Mouse (Mus musculus) heart, embryonic 14.5 days (tissue): ENCODE data around the gene Aldh3a2. TPM values are rescaled to one million over a fixed set of nuclear protein-coding genes. Genes with fewer than 3 reads are reported as not detected.

ENCODE experiments used
- ATAC-seq: fragments of 200-750 bp; cut with Nextera tagmentation; 2 replicates; pipeline ENCODE4 v1.8.0; 2017; ENCODE audit warnings: low read depth, moderate TSS enrichment; ENCODE audit not compliant: insufficient number of reproducible peaks, insufficient read depth, low FRiP score
- H3K27ac ChIP-seq, 2 experiments: fragments of 200-500 bp in 1 of 2; fragments of 300-500 bp in 1 of 2; sonication (generic) in 1 of 2; replicated peaks in 1 of 2; 2 replicates each; pipeline ENCODE4 v1.5.1; 2012 to 2014; ENCODE audit warnings: low read depth in 2 of 2, low read length in 2 of 2, control low read depth in 1 of 2, mild to moderate bottlenecking in 1 of 2, mixed read lengths in 1 of 2; ENCODE audit not compliant: control insufficient read depth in 1 of 2, insufficient read depth in 1 of 2
- H3K27me3 ChIP-seq: fragments of 300-500 bp; sonication (generic); 2 replicates; pipeline ENCODE4 v1.6.1; 2014; ENCODE audit warnings: mild to moderate bottlenecking, low read length, control low read depth; ENCODE audit not compliant: control insufficient read depth, insufficient read depth
- H3K36me3 ChIP-seq: fragments of 300-500 bp; sonication (generic); 2 replicates; pipeline ENCODE4 v1.6.1; 2014; ENCODE audit warnings: mild to moderate bottlenecking, control low read depth, low read length, mixed read lengths; ENCODE audit not compliant: control insufficient read depth, insufficient read depth
- H3K4me1 ChIP-seq, 2 experiments: fragments of 200-500 bp in 1 of 2; fragments of 300-500 bp in 1 of 2; sonication (generic) in 1 of 2; 2 replicates each; pipeline ENCODE4 v1.6.1; 2012 to 2014; ENCODE audit warnings: low read length in 2 of 2, control low read depth in 1 of 2, mixed read lengths in 1 of 2; ENCODE audit not compliant: control insufficient read depth in 2 of 2, insufficient read depth in 2 of 2
- H3K4me2 ChIP-seq: fragments of 300-500 bp; sonication (generic); 2 replicates; pipeline ENCODE4 v1.6.1; 2014; ENCODE audit warnings: mild to moderate bottlenecking, low read length
- H3K4me3 ChIP-seq, 2 experiments: fragments of 200-500 bp in 1 of 2; fragments of 300-500 bp in 1 of 2; sonication (generic) in 1 of 2; 2 replicates each; pipeline ENCODE4 v1.5.1; 2012 to 2014; ENCODE audit warnings: low read length in 2 of 2, mild to moderate bottlenecking in 2 of 2, control low read depth in 1 of 2, low read depth in 1 of 2, moderate library complexity in 1 of 2; ENCODE audit not compliant: control insufficient read depth in 1 of 2, insufficient read depth in 1 of 2
- H3K9ac ChIP-seq: fragments of 300-500 bp; sonication (generic); 2 replicates; pipeline ENCODE4 v1.6.1; 2014; ENCODE audit warnings: mild to moderate bottlenecking, low read length
- H3K9me3 ChIP-seq: fragments of 300-500 bp; sonication (generic); 2 replicates; pipeline ENCODE4 v1.6.1; 2016; ENCODE audit warnings: low read length, control low read depth; ENCODE audit not compliant: control insufficient read depth
- WGBS: fragments of 180-500 bp; shearing (Covaris S2); extraction: QIAGEN DNeasy Blood & Tissue Kit; methylation state at CpG from one replicate; pipeline ENCODE4 v1.1.7; 2014; 5-methylcytosine and 5-hydroxymethylcytosine counted together
- polyA plus RNA-seq: library from polyadenylated mRNA; unstranded; fragments of >200 nt; fragmentation: Nextera tagmentation; extraction: Ambion mirVana; gene quantifications from 2 replicates; pipeline ENCODE4 v1.2.1, GENCODE M21; 2014

The Aldh3a2 gene
- polyA plus RNA-seq, 1 experiment from 2014 or later, result 43.8 TPM

DNA sequence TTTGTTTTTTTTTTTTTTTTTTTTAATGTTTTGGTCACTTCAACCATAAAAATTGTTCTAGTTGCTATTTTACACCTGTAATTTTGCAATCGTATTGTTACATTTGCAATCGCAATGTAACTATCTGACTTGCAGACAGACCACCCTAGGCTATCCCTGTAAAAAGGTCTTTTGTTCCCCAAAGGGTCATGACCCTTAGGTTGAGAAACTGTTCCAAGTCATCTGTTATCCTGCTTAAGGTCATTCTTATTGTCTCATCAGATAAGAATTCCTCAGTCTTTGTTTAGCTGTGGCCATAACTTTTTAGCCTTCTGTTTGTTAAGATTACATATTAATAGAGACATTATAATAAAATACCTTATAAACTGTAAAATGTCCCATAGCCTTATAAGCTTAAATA lies 26.0 kb upstream of the Aldh3a2 start:
- WGBS, result 74% methylated on average over 2 of the region's 2 CpGs
- no peak overlapping the region for H3K27ac ChIP-seq
- H3K4me2 ChIP-seq, result no peak overlapping the region
- H3K4me3 ChIP-seq, result no peak overlapping the region
- H3K9me3 ChIP-seq, result no peaks in the 10 kb centered on the region
- no peak overlapping the region for H3K9ac ChIP-seq
- no peaks in the 10 kb centered on the region for H3K36me3 ChIP-seq
- H3K27me3 ChIP-seq, result no peaks in the 10 kb centered on the region
- ATAC-seq, result no peak
- no peaks in the 10 kb centered on the region for H3K4me1 ChIP-seq

DNA sequence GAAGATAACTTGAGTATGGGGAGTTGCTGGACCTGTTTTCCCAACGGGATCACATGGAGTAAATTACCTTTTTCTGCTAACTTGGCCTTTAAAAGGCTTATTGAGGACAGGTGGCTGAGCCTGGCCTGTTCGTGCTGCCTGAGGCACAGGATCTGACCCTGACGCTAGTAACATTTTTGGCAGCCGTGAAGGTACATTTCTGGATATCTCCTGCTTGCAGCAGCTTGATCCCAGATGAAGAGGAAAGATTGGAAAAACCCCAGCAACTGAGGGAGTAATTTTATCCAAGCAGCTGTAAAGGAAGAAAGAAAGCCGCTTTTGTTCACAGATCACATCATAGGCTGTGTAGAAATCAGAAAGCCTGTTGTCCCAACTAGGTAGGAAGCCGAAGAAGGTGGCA lies 17.1 kb upstream of the Aldh3a2 start:
- no peaks in the 10 kb centered on the region for H3K4me1 ChIP-seq
- 73% methylated on average over 6 of the region's 6 CpGs for WGBS
- no peak overlapping the region for H3K27ac ChIP-seq
- no peaks in the 10 kb centered on the region for H3K27me3 ChIP-seq
- no peaks in the 10 kb centered on the region for H3K36me3 ChIP-seq
- no peak overlapping the region for H3K4me2 ChIP-seq
- H3K4me3 ChIP-seq, result no peak overlapping the region
- H3K9ac ChIP-seq, result no peak overlapping the region
- no peaks in the 10 kb centered on the region for H3K9me3 ChIP-seq
- no peak for ATAC-seq

DNA sequence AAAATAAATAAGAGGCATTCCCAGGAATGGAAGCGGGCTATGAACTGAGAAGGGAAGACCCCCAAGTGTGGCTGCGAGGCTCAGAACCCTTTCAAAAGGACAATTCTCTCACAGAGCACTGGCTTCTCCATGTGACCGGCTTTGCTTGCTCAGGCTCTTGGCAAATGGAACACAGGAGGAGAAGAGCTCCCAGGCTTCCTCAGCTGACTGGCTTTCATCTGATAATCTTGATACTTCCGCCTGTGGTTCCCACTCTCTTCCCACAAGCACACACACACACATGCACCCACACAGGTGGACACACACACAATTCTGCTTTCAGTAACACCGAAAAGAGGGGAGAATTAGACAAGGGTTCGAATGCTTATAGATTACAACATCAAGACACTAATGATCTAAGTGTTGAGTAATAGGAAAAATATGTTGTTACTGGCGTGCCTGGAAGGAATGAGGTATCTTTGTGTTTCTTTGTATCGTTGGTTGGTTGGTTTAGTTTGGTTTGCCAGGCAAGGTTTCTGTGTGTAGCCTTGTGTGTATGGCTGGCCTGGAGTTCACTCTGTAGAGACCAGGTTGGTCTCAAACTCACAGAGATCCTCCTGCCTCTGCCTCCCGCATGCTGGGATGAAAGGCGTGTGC lies 16.3 kb upstream of the Aldh3a2 start:
- Histone ChIP-seq H3K27ac (no peak overlapping the region), H3K4me1 (no peaks in the 10 kb centered on the region), H3K4me3 (no peak overlapping the region), H3K9me3 (no peaks in the 10 kb centered on the region), H3K27me3 (no peaks in the 10 kb centered on the region), H3K4me2 (no peak overlapping the region), H3K9ac (no peak overlapping the region), H3K36me3 (no peaks in the 10 kb centered on the region)
- no peak for ATAC-seq
- WGBS, result 71% methylated on average over 10 of the region's 10 CpGs

DNA sequence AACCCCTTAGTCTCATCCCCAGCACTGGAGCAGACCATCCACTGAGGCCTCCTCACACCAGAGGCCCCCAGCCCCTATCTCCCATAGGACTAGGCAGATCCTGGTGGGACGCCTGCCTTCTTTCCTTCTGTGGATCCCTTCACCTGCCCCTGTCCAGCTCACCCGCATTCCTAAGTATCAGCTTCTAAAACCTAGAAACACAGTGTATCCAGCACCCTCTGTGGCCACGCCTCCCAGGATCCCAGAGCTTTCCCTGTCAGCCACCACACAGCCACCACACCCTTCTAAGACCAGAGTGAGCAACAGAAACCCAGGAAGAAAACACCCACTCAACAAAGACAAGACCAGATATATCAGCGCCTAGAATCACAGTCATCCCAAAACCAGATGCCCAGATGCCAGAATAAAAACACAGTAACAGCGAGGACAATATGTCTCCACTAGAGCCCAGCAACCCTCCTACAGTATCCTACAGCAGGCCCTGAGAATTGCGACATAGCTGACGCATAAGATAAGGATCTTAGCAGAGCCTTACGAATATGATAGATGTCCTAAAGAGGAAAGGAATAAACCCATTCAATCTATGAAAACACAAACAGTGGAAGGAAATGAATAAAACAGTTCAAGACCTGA lies 11.3 kb upstream of the Aldh3a2 start:
- no peak overlapping the region for H3K9ac ChIP-seq
- no peaks in the 10 kb centered on the region for H3K4me1 ChIP-seq
- no peak for ATAC-seq
- H3K27ac ChIP-seq, result no peak overlapping the region
- no peak overlapping the region for H3K4me2 ChIP-seq
- no peaks in the 10 kb centered on the region for H3K36me3 ChIP-seq
- no peaks in the 10 kb centered on the region for H3K27me3 ChIP-seq
- WGBS, result 74% methylated on average over 8 of the region's 8 CpGs
- H3K4me3 ChIP-seq, result no peak overlapping the region
- no peaks in the 10 kb centered on the region for H3K9me3 ChIP-seq

DNA sequence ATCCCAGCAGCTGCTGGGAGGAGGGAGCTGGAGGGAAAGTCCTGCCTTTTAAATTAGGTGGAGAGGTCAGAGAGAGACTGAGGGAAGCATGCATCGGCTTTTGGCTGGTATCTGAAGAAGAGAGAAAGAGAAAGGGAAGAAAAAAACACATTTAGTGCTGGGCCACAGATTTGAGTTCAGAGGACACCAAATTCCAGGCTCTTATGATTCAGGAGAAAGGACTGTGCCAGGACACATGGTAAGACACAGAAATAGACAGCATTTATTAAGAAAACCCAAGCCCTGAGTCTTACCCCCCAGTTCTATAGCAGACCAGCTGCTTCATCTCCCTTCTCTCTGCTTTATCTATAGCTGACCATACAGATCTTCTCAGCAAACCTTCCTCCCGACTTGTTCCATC lies 10.7 kb upstream of the Aldh3a2 start:
- H3K4me2 ChIP-seq, result no peak overlapping the region
- H3K9ac ChIP-seq, result no peak overlapping the region
- no peaks in the 10 kb centered on the region for H3K9me3 ChIP-seq
- WGBS, result 59% methylated on average over 2 of the region's 2 CpGs
- no peaks in the 10 kb centered on the region for H3K27me3 ChIP-seq
- H3K4me3 ChIP-seq, result no peak overlapping the region
- H3K27ac ChIP-seq, result no peak overlapping the region
- ATAC-seq, result no peak
- no peaks in the 10 kb centered on the region for H3K4me1 ChIP-seq
- H3K36me3 ChIP-seq, result no peaks in the 10 kb centered on the region

DNA sequence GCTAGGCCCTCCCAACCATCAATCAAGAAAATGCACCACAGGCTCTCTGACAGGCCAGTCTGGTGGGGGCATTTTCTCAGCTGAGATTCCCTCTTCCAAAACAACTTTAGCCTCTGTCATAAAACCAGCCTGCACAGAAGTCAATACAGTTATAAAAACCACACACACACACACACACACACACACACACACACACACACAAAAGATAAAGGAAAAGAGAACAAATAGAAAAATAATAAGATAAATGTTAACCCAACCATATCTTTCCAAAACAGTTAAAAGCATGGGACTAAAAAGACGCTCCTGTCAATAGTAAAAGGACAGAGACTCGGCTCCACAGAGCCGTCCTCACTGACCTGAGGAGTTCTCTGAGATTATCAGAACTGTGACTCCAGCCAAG lies 9.2 kb upstream of the Aldh3a2 start:
- WGBS, result 56% methylated on average over 3 of the region's 3 CpGs
- no peak for ATAC-seq

DNA sequence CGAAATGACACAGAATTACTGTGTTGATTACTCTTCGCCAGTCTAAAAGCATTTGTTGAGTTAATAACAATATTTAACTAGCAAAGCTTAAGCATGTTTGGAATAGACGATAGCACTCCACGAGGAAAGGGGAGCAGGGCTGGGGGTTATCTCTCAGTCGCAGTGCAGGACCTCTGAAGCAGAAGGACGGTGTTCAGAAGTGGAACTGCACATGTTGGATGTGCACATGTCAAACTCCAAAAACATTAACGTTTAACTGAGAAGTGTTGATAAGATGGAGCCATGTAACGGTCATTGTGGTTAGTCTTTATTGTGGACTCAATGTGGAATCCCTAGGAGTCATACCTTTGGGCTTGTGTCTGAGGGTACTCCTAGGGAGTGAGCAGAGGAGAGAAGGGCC lies 7.8 kb upstream of the Aldh3a2 start:
- Histone ChIP-seq H3K36me3 (no peaks in the 10 kb centered on the region), H3K27me3 (no peaks in the 10 kb centered on the region), H3K9ac (no peak overlapping the region), H3K9me3 (no peaks in the 10 kb centered on the region), H3K4me2 (no peak overlapping the region), H3K4me1 (no peaks in the 10 kb centered on the region), H3K4me3 (no peak overlapping the region), H3K27ac (no peak overlapping the region)
- ATAC-seq, result no peak
- WGBS, result 65% methylated on average over 8 of the region's 8 CpGs

More for the DNA sequence above, 9.2 kb upstream of the Aldh3a2 start:
- H3K9me3 ChIP-seq, result no peaks in the 10 kb centered on the region
- H3K36me3 ChIP-seq, result no peaks in the 10 kb centered on the region
- H3K4me2 ChIP-seq, result no peak overlapping the region
- H3K4me3 ChIP-seq, result no peak overlapping the region
- H3K4me1 ChIP-seq, result no peaks in the 10 kb centered on the region
- H3K27me3 ChIP-seq, result no peaks in the 10 kb centered on the region
- no peak overlapping the region for H3K27ac ChIP-seq
- H3K9ac ChIP-seq, result no peak overlapping the region

DNA sequence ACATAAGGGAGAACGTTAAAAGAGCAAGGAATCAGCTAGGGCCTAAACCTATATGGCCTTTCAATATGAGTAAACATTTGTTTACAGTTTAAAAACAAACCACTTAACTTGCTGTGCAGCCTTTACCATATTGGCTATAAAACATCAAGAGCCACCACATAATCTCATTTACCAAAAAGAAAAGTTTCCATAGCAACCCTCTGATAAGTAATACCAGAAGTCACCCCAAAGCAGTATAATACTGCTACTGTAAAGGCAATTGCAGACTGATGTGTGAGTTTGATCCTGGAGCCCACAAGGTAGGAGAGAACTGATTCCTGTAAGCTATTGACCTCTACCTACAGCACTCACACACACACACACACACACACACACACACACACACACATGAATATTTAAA lies 7.2 kb upstream of the Aldh3a2 start:
- H3K4me2 ChIP-seq, result no peak overlapping the region
- no peaks in the 10 kb centered on the region for H3K4me1 ChIP-seq
- H3K4me3 ChIP-seq, result no peak overlapping the region
- ATAC-seq, result no peak
- no peaks in the 10 kb centered on the region for H3K36me3 ChIP-seq
- H3K27ac ChIP-seq, result no peak overlapping the region
- no peaks in the 10 kb centered on the region for H3K9me3 ChIP-seq
- no peaks in the 10 kb centered on the region for H3K27me3 ChIP-seq
- WGBS, result 67% methylated on average over 1 of the region's 1 CpGs
- no peak overlapping the region for H3K9ac ChIP-seq
